Mouse (Mus musculus): ENCODE results near the gene Mast4. TPM values are rescaled to one million over a fixed set of nuclear protein-coding genes. Genes with fewer than 3 reads are reported as not detected.

Gene Mast4
- polyA plus RNA-seq, 1 experiment: 10.8 TPM

DNA sequence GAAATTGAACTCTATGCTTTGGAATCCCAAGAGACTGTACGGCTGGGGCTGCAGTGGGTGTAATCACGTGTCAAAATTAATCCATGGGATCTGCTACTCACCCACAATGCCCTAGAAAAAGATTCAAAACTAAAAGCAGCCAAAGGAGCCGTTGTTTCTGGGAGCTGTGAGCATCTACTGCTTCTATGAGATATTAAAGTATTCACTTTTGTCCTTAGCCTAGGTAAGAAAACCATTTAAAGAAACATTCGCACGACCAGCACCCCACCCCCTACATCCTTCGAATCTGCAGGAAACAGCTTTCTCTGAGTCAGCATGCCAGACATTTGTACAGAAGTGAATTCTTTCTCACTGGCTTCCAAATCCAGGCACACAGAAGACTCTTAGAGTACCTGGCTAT, 122.3 kb downstream of the Mast4 start:
- Histone ChIP-seq H3K79me2 (ENCODE audit: control insufficient read depth, insufficient read depth) (no peaks in the 10 kb centered on the region), H3K4me3 (ENCODE audit: insufficient read depth, poor library complexity, severe bottlenecking) (no peak overlapping the region)
- TF ChIP-seq MYOD1 (IDR thresholded peaks at IDR 0.05; ENCODE audit: control insufficient read depth, insufficient read length, low read depth) (no peak), USF1 (IDR thresholded peaks at IDR 0.05; ENCODE audit: low read depth) (peak; percentile 56)

DNA sequence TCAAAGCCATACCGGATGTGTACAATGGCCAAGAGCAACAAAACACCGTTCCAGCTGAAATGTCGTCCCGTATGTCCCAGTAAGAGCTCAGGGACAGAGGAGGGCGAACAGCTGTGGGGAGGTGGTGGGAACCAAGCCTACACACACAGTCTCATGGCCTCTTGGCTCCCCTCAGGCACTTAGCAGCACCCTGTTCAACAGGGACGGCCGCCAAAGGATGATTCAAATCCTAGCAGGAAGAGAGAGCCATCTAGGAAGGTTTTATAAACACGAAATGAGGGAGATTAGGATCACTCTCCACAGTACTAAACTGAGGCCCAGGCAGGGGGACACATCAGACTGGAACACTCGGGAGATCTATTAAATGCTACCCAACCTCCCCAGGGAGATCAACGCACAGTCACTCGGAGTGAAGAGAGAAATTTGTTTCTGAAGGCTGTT, 122.8 kb downstream of the Mast4 start:
- Histone ChIP-seq H3K4me3 (ENCODE audit: insufficient read depth, poor library complexity, severe bottlenecking) (no peak overlapping the region), H3ac (ENCODE audit: control insufficient read depth, insufficient read length, low read depth) (peak overlapping the region; percentile 35), H3K79me2 (ENCODE audit: control insufficient read depth, insufficient read depth) (no peaks in the 10 kb centered on the region), H3K27me3 (ENCODE audit: control insufficient read depth, insufficient read depth, insufficient read length) (no peaks in the 10 kb centered on the region), H3K36me3 (ENCODE audit: control insufficient read depth, insufficient read depth) (no peaks in the 10 kb centered on the region), H3K79me3 (ENCODE audit: low read depth) (no peaks in the 10 kb centered on the region)
- peak; percentile 85 for TF ChIP-seq MYOD1 (IDR thresholded peaks at IDR 0.05; ENCODE audit: control insufficient read depth, insufficient read length, low read depth)
- TF ChIP-seq CTCF (IDR thresholded peaks at IDR 0.05; ENCODE audit: control insufficient read depth, insufficient read depth, insufficient read length): no peak

More for the DNA sequence above, 122.3 kb downstream of the Mast4 start:
- no peak overlapping the region for H3ac ChIP-seq (ENCODE audit: control insufficient read depth, insufficient read length, low read depth)
- no peaks in the 10 kb centered on the region for H3K27me3 ChIP-seq (ENCODE audit: control insufficient read depth, insufficient read depth, insufficient read length)
- H3K36me3 ChIP-seq (ENCODE audit: control insufficient read depth, insufficient read depth): no peaks in the 10 kb centered on the region
- no peaks in the 10 kb centered on the region for H3K79me3 ChIP-seq (ENCODE audit: low read depth)

DNA sequence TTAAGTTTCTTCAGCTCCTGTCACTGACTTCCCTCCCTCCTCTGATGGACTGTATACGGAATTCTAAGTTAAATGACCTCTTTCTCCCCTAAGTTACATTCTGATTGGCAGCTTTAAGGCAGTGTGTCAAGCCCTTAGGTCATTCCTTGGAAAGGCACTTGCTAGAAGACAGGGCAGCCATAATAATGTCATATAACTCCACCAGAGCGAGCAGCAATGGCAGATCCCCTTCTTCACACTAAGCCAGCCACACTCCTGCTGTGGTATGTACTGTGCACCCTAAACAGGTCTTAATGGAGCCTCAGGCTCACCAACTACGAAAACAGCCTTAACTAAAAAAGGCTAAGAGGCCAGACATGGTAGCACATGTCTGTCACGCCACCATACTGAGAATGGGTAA, 123.6 kb downstream of the Mast4 start:
- Histone ChIP-seq H3K36me3 (ENCODE audit: control insufficient read depth, insufficient read depth) (no peaks in the 10 kb centered on the region), H3K79me2 (ENCODE audit: control insufficient read depth, insufficient read depth) (no peaks in the 10 kb centered on the region), H3K4me3 (ENCODE audit: insufficient read depth, poor library complexity, severe bottlenecking) (no peak overlapping the region), H3K79me3 (ENCODE audit: low read depth) (no peaks in the 10 kb centered on the region), H3K27me3 (ENCODE audit: control insufficient read depth, insufficient read depth, insufficient read length) (no peaks in the 10 kb centered on the region), H3ac (ENCODE audit: control insufficient read depth, insufficient read length, low read depth) (no peak overlapping the region)
- no peak for TF ChIP-seq MYOG (IDR thresholded peaks at IDR 0.05; ENCODE audit: control insufficient read depth, extremely low read depth, insufficient read length)
- TF ChIP-seq CEBPB (IDR thresholded peaks at IDR 0.05; ENCODE audit: low read depth): no peak
- TF ChIP-seq CTCF (IDR thresholded peaks at IDR 0.05; ENCODE audit: control insufficient read depth, insufficient read depth, insufficient read length): no peak
- TF ChIP-seq USF1 (IDR thresholded peaks at IDR 0.05; ENCODE audit: low read depth): no peak
- no peak for TF ChIP-seq FOSL1 (IDR thresholded peaks at IDR 0.05; ENCODE audit: insufficient read depth, low read length, poor library complexity, severe bottlenecking)
- TF ChIP-seq MYOD1 (IDR thresholded peaks at IDR 0.05; ENCODE audit: control insufficient read depth, insufficient read length, low read depth): no peak
- no peak for TF ChIP-seq MAX (IDR thresholded peaks at IDR 0.05)

DNA sequence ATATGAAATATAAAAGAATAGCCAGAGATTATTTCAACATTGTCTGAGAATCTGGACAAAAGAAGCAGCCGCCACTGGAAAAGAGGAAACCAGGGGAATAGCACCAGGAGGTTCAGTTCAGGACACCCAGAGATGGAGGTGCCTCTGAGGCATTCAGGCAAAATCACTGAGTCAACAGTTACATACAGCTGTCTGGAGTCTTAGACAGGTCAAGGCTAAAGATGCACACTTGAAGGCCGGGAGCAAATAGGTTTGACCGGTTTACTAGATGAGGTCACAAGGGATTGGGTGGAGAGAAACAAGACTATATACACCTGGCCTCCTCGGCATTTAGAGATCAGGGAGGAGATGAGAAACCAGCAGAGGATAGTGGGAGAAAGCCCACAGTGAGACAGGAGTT, 127.1 kb downstream of the Mast4 start:
- Histone ChIP-seq H3K79me3 (ENCODE audit: low read depth) (no peaks in the 10 kb centered on the region), H3K4me3 (ENCODE audit: insufficient read depth, poor library complexity, severe bottlenecking) (no peak overlapping the region), H3K36me3 (ENCODE audit: control insufficient read depth, insufficient read depth) (no peaks in the 10 kb centered on the region), H3K79me2 (ENCODE audit: control insufficient read depth, insufficient read depth) (no peaks in the 10 kb centered on the region), H3K27me3 (ENCODE audit: control insufficient read depth, insufficient read depth, insufficient read length) (no peaks in the 10 kb centered on the region), H3ac (ENCODE audit: control insufficient read depth, insufficient read length, low read depth) (no peak overlapping the region)
- TF ChIP-seq USF1 (IDR thresholded peaks at IDR 0.05; ENCODE audit: low read depth) (no peak), CEBPB (IDR thresholded peaks at IDR 0.05; ENCODE audit: low read depth) (no peak), MAX (IDR thresholded peaks at IDR 0.05) (no peak), FOSL1 (IDR thresholded peaks at IDR 0.05; ENCODE audit: insufficient read depth, low read length, poor library complexity, severe bottlenecking) (no peak)

DNA sequence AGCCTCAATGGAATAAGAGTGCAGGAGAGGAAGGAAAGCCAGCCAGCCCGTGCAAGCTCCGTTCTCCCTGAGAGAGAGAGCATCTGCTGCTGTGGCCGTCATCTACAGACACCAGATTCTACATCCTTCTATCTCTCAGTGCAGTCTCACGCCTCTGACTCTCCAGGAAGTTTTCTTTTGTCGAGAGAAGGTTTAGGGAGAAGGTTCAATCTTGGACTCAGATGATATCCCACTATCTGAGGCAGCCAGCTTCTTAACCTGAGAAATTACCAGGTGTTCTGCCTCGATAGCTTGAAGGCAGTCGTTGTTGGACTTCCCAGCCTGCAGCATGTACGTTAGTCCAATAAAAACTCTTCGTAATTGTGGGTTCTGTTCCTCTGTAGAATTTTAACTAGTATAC, 127.7 kb downstream of the Mast4 start:
- no peak overlapping the region for H3ac ChIP-seq (ENCODE audit: control insufficient read depth, insufficient read length, low read depth)
- H3K36me3 ChIP-seq (ENCODE audit: control insufficient read depth, insufficient read depth): no peaks in the 10 kb centered on the region
- H3K79me3 ChIP-seq (ENCODE audit: low read depth): no peaks in the 10 kb centered on the region
- no peak for TF ChIP-seq CTCF (IDR thresholded peaks at IDR 0.05; ENCODE audit: control insufficient read depth, insufficient read depth, insufficient read length)
- no peak for TF ChIP-seq MAX (IDR thresholded peaks at IDR 0.05)
- TF ChIP-seq CEBPB (IDR thresholded peaks at IDR 0.05; ENCODE audit: low read depth): no peak
- no peak for TF ChIP-seq MYOG (IDR thresholded peaks at IDR 0.05; ENCODE audit: control insufficient read depth, extremely low read depth, insufficient read length)
- TF ChIP-seq USF1 (IDR thresholded peaks at IDR 0.05; ENCODE audit: low read depth): no peak
- no peak for TF ChIP-seq FOSL1 (IDR thresholded peaks at IDR 0.05; ENCODE audit: insufficient read depth, low read length, poor library complexity, severe bottlenecking)
- no peak for TF ChIP-seq MYOD1 (IDR thresholded peaks at IDR 0.05; ENCODE audit: control insufficient read depth, insufficient read length, low read depth)
- H3K79me2 ChIP-seq (ENCODE audit: control insufficient read depth, insufficient read depth): no peaks in the 10 kb centered on the region
- no peaks in the 10 kb centered on the region for H3K27me3 ChIP-seq (ENCODE audit: control insufficient read depth, insufficient read depth, insufficient read length)
- H3K4me3 ChIP-seq (ENCODE audit: insufficient read depth, poor library complexity, severe bottlenecking): no peak overlapping the region

DNA sequence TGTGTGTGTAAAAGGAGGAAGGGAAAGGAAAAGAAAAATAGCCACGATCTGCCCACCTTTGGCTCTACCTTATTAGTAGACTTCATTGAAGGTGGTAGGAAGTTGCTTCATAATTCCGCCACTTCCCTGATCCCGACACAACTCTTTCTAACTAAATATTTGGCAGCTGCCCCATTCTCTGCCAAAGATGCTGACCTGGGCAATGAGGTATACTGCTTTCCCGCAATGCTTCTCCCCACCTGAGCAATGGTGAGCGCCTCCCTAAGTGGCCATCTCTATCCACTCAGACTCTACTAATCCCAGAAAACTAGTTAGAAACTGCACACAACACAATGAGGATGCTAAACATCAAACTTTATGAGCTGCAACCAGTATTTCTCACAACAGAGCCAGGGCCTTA, 129.1 kb downstream of the Mast4 start:
- Histone ChIP-seq H3K36me3 (ENCODE audit: control insufficient read depth, insufficient read depth) (no peaks in the 10 kb centered on the region), H3K79me3 (ENCODE audit: low read depth) (no peaks in the 10 kb centered on the region), H3ac (ENCODE audit: control insufficient read depth, insufficient read length, low read depth) (no peak overlapping the region), H3K27me3 (ENCODE audit: control insufficient read depth, insufficient read depth, insufficient read length) (no peaks in the 10 kb centered on the region), H3K4me3 (ENCODE audit: insufficient read depth, poor library complexity, severe bottlenecking) (no peak overlapping the region), H3K79me2 (ENCODE audit: control insufficient read depth, insufficient read depth) (no peaks in the 10 kb centered on the region)
- no peak for TF ChIP-seq USF1 (IDR thresholded peaks at IDR 0.05; ENCODE audit: low read depth)
- TF ChIP-seq MYOD1 (IDR thresholded peaks at IDR 0.05; ENCODE audit: control insufficient read depth, insufficient read length, low read depth): no peak
- no peak for TF ChIP-seq MAX (IDR thresholded peaks at IDR 0.05)
- TF ChIP-seq CEBPB (IDR thresholded peaks at IDR 0.05; ENCODE audit: low read depth): no peak
- no peak for TF ChIP-seq FOSL1 (IDR thresholded peaks at IDR 0.05; ENCODE audit: insufficient read depth, low read length, poor library complexity, severe bottlenecking)
- no peak for TF ChIP-seq CTCF (IDR thresholded peaks at IDR 0.05; ENCODE audit: control insufficient read depth, insufficient read depth, insufficient read length)
- no peak for TF ChIP-seq MYOG (IDR thresholded peaks at IDR 0.05; ENCODE audit: control insufficient read depth, extremely low read depth, insufficient read length)

All from C2C12 (cell line).